Mouse (Mus musculus) small intestine, adult 2 months (tissue): ENCODE measurements around the gene Fam217b.

Experiments used
- CTCF ChIP-seq: fragments of 200-500 bp; IDR thresholded peaks from 2 replicates; pipeline ENCODE4 v1.5.1; 2012; ENCODE audit warnings: low read depth, mild to moderate bottlenecking, control low read depth, inconsistent platforms, low read length, moderate library complexity, mixed read lengths; ENCODE audit not compliant: insufficient replicate concordance, insufficient read length; ENCODE audit errors: extremely low read depth
- POLR2A ChIP-seq: fragments of 200-500 bp; IDR thresholded peaks from 2 replicates; pipeline ENCODE4 v1.6.1; 2012; ENCODE audit warnings: low read depth, mild to moderate bottlenecking, control low read depth, inconsistent platforms, low read length, moderate library complexity

DNA sequence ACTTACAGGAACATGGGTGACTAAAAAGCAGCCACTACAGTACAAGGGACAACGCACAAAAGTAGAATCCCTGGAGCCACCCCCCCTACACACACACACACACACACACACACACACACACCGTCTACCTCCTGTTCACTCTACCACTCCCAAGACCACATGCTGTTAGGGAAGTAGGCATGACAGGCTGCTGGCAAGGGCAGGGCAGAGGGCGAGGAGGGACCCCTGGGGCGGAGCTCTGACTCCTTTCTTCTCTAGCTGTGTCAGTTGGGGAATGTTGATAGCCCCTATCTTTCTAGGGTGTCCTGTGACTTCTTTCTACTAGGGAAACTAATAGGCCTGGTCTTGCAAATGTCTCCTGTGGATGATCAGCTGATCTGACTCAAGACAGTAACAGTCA lies 2.6 kb downstream of the Fam217b start:
- no peak for TF ChIP-seq POLR2A
- TF ChIP-seq CTCF: no peak
